Mouse (Mus musculus) forebrain, embryonic 14.5 days (tissue): Measurements from ENCODE around the gene Btf3l4. TPM values are rescaled to one million over a fixed set of nuclear protein-coding genes. Genes with fewer than 3 reads are reported as not detected.

ENCODE experiments used
- ATAC-seq: fragments of 200-750 bp; cut with Nextera tagmentation; 2 replicates; pipeline ENCODE4 v1.8.0; 2017; ENCODE audit warnings: mild to moderate bottlenecking, moderate library complexity
- DNase-seq: peaks from one replicate; pipeline ENCODE4 v3.0.0-alpha.2; 2015; ENCODE audit warnings: low spot score
- H3K27ac ChIP-seq: fragments of 300-500 bp; sonication (generic); 2 replicates; pipeline ENCODE4 v1.5.1; 2014; ENCODE audit warnings: low read depth, mild to moderate bottlenecking, control low read depth, low read length, moderate library complexity
- H3K27me3 ChIP-seq: fragments of 300-500 bp; sonication (generic); replicated peaks from 2 replicates; pipeline ENCODE4 v1.6.1; 2014; ENCODE audit warnings: low read length, control low read depth, mixed read lengths; ENCODE audit not compliant: control insufficient read depth, insufficient read depth
- H3K36me3 ChIP-seq: fragments of 300-500 bp; sonication (generic); 2 replicates; pipeline ENCODE4 v1.6.1; 2014; ENCODE audit warnings: low read length, control low read depth; ENCODE audit not compliant: control insufficient read depth, insufficient read depth
- H3K4me1 ChIP-seq: fragments of 300-500 bp; sonication (generic); 2 replicates; pipeline ENCODE4 v1.6.1; 2014; ENCODE audit warnings: antibody characterized with exemption, low read length, control low read depth; ENCODE audit not compliant: control insufficient read depth, insufficient read depth
- H3K4me2 ChIP-seq: fragments of 300-500 bp; sonication (generic); 2 replicates; pipeline ENCODE4 v1.6.1; 2014; ENCODE audit warnings: mild to moderate bottlenecking, control low read depth, low read length
- H3K4me3 ChIP-seq: fragments of 300-500 bp; sonication (generic); 2 replicates; pipeline ENCODE4 v1.5.1; 2014; ENCODE audit warnings: low read depth, low read length, control low read depth
- H3K9ac ChIP-seq: fragments of 300-500 bp; sonication (generic); 2 replicates; pipeline ENCODE4 v1.6.1; 2014; ENCODE audit warnings: mild to moderate bottlenecking, low read length, control low read depth, moderate library complexity
- H3K9me3 ChIP-seq: fragments of 300-500 bp; sonication (generic); replicated peaks from 2 replicates; pipeline ENCODE4 v1.6.1; 2016; ENCODE audit warnings: low read length, control low read depth, mixed read lengths; ENCODE audit not compliant: control insufficient read depth
- WGBS: fragments of 180-500 bp; shearing (Covaris S2); extraction: QIAGEN DNeasy Blood & Tissue Kit; methylation state at CpG from one replicate; pipeline ENCODE4 v1.1.7; 2014; 5-methylcytosine and 5-hydroxymethylcytosine counted together
- polyA plus RNA-seq: library from polyadenylated mRNA; unstranded; fragments of >200 nt; fragmentation: Nextera tagmentation; extraction: Ambion mirVana; gene quantifications from 2 replicates; pipeline ENCODE4 v1.2.1, GENCODE M21; 2014

The Btf3l4 gene
- polyA plus RNA-seq, 1 experiment from 2014 or later = 287 TPM

- ATAC-seq = peak; percentile 95
- Histone ChIP-seq H3K9ac (peak within 1 kb of the TSS; percentile 80), H3K9me3 (no peaks in the 10 kb centered on the region), H3K27ac (peak within 1 kb of the TSS; percentile 66), H3K4me1 (peaks cover 12% of the 10 kb centered on the region), H3K4me3 (peak within 1 kb of the TSS; percentile 89), H3K27me3 (no peaks in the 10 kb centered on the region), H3K4me2 (peak within 1 kb of the TSS; percentile 97), H3K36me3 (peaks cover 3% of the 10 kb centered on the region; the same call in 1 of the 2 replicates)
- DNase-seq = peak; percentile 96
- under 1% methylated on average over 77 of the region's 77 CpGs for WGBS
These were observed 14.5 kb upstream of the Btf3l4 start, which contains the start of gene Kti12 for GRCm38 (mm10) chr4:108847715-108848504. Gene Kti12, plus strand, starts transcription at chr4:108847785.

GRCm38 (mm10) chr4:108845824-108846569, 12.6 kb upstream of the Btf3l4 start:
- Histone ChIP-seq H3K9ac (no peak overlapping the region), H3K4me2 (no peak overlapping the region), H3K4me1 (peaks cover 12% of the 10 kb centered on the region), H3K27ac (no peak overlapping the region), H3K4me3 (no peak overlapping the region), H3K27me3 (no peaks in the 10 kb centered on the region), H3K9me3 (no peaks in the 10 kb centered on the region), H3K36me3 (peaks cover under 1% of the 10 kb centered on the region; the same call in 1 of the 2 replicates)
- DNase-seq (no peak), ATAC-seq (no peak)
- 95% methylated on average over 5 of the region's 5 CpGs for WGBS

- Histone ChIP-seq H3K4me1 (no peaks in the 10 kb centered on the region; the same call in 1 of the 2 replicates), H3K36me3 (peaks cover 7% of the 10 kb centered on the region; the same call in 1 of the 2 replicates)
These were observed 9.9 kb upstream of the Btf3l4 start for GRCm38 (mm10) chr4:108843336-108843735.

GRCm38 (mm10) chr4:108841920-108842578, 8.6 kb upstream of the Btf3l4 start:
- Histone ChIP-seq H3K27me3 (no peaks in the 10 kb centered on the region), H3K9me3 (no peaks in the 10 kb centered on the region), H3K9ac (no peak overlapping the region), H3K4me2 (no peak overlapping the region), H3K36me3 (peaks cover 7% of the 10 kb centered on the region; the same call in 1 of the 2 replicates), H3K4me3 (no peak overlapping the region), H3K27ac (no peak overlapping the region), H3K4me1 (no peaks in the 10 kb centered on the region)
- 87% methylated on average over 7 of the region's 7 CpGs for WGBS
- ATAC-seq = no peak
- DNase-seq = no peak

More at GRCm38 (mm10) chr4:108843336-108843735, 9.9 kb upstream of the Btf3l4 start:
- Histone ChIP-seq H3K4me3 (no peak overlapping the region), H3K9me3 (no peaks in the 10 kb centered on the region), H3K4me2 (no peak overlapping the region), H3K9ac (no peak overlapping the region), H3K27me3 (no peaks in the 10 kb centered on the region), H3K27ac (no peak overlapping the region)
- ATAC-seq (no peak), DNase-seq (no peak)

- Histone ChIP-seq H3K9me3 (no peaks in the 10 kb centered on the region), H3K27ac (no peak overlapping the region), H3K4me2 (no peak overlapping the region), H3K9ac (no peak overlapping the region), H3K27me3 (no peaks in the 10 kb centered on the region), H3K4me1 (peaks cover 17% of the 10 kb centered on the region), H3K36me3 (peaks cover 7% of the 10 kb centered on the region; the same call in 1 of the 2 replicates), H3K4me3 (no peak overlapping the region)
- WGBS = 92% methylated on average over 4 of the region's 4 CpGs
- no peak for DNase-seq
- no peak for ATAC-seq
These were observed 4.6 kb upstream of the Btf3l4 start for GRCm38 (mm10) chr4:108838031-108838430.

- Histone ChIP-seq H3K4me1 (peaks cover 30% of the 10 kb centered on the region), H3K4me2 (peak overlapping the region; percentile 67), H3K4me3 (peak overlapping the region; percentile 94), H3K27ac (peak overlapping the region; percentile 96; the same call in 1 of the 2 replicates), H3K36me3 (peaks cover 3% of the 10 kb centered on the region; the same call in 1 of the 2 replicates), H3K27me3 (no peaks in the 10 kb centered on the region), H3K9me3 (no peaks in the 10 kb centered on the region), H3K9ac (peak overlapping the region; percentile 100)
- DNase-seq = no peak
- 65% methylated on average over 3 of the region's 3 CpGs for WGBS
- no peak for ATAC-seq
These were observed 2.1 kb upstream of the Btf3l4 start for GRCm38 (mm10) chr4:108835496-108835895.

GRCm38 (mm10) chr4:108834971-108835311, 1.5 kb upstream of the Btf3l4 start:
- H3K36me3 ChIP-seq = peaks cover 5% of the 10 kb centered on the region
- peaks cover 30% of the 10 kb centered on the region for H3K4me1 ChIP-seq
- H3K4me3 ChIP-seq = peak overlapping the region; percentile 94
- ATAC-seq (no peak), DNase-seq (peak; percentile 21)
- H3K4me2 ChIP-seq = peak overlapping the region; percentile 67
- peak overlapping the region; percentile 100 for H3K9ac ChIP-seq
- no peaks in the 10 kb centered on the region for H3K27me3 ChIP-seq
- H3K27ac ChIP-seq = peak overlapping the region; percentile 96
- 1% methylated on average over 15 of the region's 15 CpGs for WGBS
- H3K9me3 ChIP-seq = no peaks in the 10 kb centered on the region

GRCm38 (mm10) chr4:108834115-108834970, 929 bp upstream of the Btf3l4 start, which contains the start of gene Txndc12:
Gene Txndc12, plus strand, starts transcription at chr4:108834601.
- Histone ChIP-seq H3K4me1 (peaks cover 30% of the 10 kb centered on the region), H3K27me3 (no peaks in the 10 kb centered on the region), H3K4me3 (peak within 1 kb of the TSS; percentile 94), H3K36me3 (peaks cover 10% of the 10 kb centered on the region), H3K9me3 (no peaks in the 10 kb centered on the region), H3K27ac (peak within 1 kb of the TSS; percentile 96), H3K9ac (peak within 1 kb of the TSS; percentile 100), H3K4me2 (peak within 1 kb of the TSS; percentile 67)
- peak; percentile 98 for DNase-seq
- ATAC-seq = peak; percentile 79
- WGBS = under 1% methylated on average over 34 of the region's 34 CpGs
